Mouse (Mus musculus): ENCODE data around the gene Sult2b1. TPM values are rescaled to one million over a fixed set of nuclear protein-coding genes. Genes with fewer than 3 reads are reported as not detected.

Sult2b1 gene
- polyA plus RNA-seq (2015; fragmentation: Nextera tagmentation; extraction: Ambion mirVana) = 8.3 and 9.7 TPM in 2 replicates

DNA sequence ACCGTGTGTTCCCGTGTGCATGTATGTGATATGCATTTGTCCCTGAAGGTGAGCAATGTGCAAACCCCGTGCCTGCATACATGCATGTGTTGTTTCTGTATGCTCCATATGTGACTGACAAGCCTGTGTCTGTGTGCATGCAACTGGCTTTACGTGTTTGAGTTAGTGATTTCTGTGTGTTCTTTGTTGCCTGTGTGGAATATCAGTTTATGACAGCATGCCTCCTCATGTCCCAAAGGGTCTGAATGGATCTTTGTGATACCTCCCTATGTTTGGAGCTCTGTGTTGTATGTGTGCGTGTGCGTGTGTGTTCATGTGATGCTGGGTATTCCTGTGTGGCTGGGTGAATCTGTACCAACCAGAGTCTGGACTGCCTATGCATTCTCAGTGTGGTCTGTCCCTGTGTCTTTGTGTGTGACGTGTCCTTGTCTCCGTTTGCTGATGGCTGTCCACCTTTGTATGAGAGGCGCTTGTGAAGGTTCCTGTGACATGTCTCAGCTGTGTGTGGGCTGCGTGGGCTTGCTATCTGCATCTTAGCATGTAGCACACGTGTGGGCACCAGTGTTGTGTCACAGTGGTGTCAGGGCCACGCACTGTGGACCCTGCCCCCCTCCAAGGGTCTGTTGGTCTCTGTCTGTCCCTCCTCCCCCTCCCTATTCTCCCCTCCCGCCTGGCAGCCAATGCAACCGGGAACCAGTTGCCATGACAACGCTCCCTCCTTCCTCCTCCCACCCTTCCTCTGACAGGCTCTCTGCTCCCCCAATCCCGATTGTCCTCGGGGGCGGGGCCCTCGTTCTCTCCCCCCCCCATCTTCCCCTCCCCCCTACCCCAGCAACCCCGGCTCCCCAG, at the start of gene Sult2b1:
Gene Sult2b1, minus strand, starts transcription at position 146 of the 849 bp plus-strand sequence.
- peak within 1 kb of the TSS; percentile 96 for H3K4me3 ChIP-seq
- no peaks in the 10 kb centered on the region for H3K9me3 ChIP-seq
- H3K4me2 ChIP-seq = peak within 1 kb of the TSS; percentile 75
- H3K27me3 ChIP-seq (replicated peaks) = no peaks in the 10 kb centered on the region
- H3K9ac ChIP-seq = peak within 1 kb of the TSS; percentile 84
- peak within 1 kb of the TSS; percentile 95 for H3K27ac ChIP-seq
- 10% methylated on average over 20 of the region's 20 CpGs for WGBS
- H3K36me3 ChIP-seq (replicated peaks) = peaks cover 22% of the 10 kb centered on the region
- peak; percentile 70 for ATAC-seq (replicated peaks)
- H3K4me1 ChIP-seq = peaks cover 35% of the 10 kb centered on the region

DNA sequence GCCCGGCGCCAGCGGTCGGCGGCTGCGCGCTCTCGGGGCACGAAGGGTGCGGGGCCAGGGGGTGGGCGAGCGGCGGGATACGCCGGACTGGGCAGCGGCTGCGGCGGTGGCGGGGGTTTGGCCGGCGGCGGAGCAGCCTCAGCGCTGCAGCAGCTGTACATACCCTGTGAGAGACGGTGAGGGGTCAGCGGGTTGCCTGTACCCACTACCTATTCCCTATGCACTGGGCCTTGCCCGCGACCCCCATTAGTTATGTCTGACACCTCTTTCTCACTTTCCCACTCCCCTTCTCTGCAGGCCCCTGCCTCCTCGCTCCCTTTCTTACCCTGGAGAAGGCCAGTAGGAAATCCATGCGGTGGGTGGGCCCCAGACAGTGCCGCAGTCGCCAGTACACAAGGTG, 49.5 kb upstream of the Sult2b1 start:
- Histone ChIP-seq H3K4me1 (peaks cover 28% of the 10 kb centered on the region), H3K4me3 (peak overlapping the region; percentile 31), H3K9me3 (no peaks in the 10 kb centered on the region), H3K27me3 (replicated peaks) (peaks cover 47% of the 10 kb centered on the region), H3K4me2 (peak overlapping the region; percentile 42), H3K36me3 (replicated peaks) (no peaks in the 10 kb centered on the region; the same call in 1 of the 2 replicates), H3K27ac (no peak overlapping the region), H3K9ac (no peak overlapping the region)
- WGBS = 4% methylated on average over 29 of the region's 31 CpGs
- ATAC-seq (replicated peaks) = no peak

DNA sequence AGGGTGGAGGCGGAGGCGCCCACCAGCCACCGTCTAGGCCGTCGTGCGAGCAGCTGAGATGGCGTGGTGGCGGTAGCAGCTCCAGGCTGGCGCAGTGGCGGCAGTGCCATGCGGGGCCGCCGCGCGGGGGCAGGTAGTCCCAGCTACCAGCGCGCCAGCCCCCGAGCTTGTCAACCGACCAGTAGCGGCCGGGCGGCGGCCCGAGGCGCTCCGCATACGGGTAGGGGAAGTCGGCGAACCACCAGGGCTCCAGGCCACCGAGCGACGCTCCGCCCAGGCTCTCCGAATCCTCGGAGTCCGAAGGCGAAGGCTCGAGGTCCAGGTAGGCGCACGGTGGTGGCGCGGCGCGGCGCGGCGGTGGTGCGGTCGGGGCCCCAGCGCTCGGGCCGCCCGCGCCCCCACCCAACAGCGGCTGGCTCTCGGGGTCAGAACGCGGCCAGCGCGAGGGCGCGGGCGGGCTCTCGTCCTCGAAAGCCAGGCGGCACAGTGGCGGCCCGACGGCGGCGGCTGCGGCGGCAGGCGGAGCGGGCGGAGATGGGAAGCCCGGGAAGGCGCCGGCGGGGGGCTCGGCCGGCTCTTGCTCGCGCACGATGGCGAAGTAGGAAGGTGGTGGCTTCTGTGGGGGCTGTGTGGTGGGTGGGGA, 48.8 kb upstream of the Sult2b1 start:
- Histone ChIP-seq H3K27ac (no peak overlapping the region), H3K4me3 (peak overlapping the region; percentile 31), H3K9ac (no peak overlapping the region), H3K9me3 (no peaks in the 10 kb centered on the region), H3K4me2 (peak overlapping the region; percentile 42), H3K36me3 (replicated peaks) (no peaks in the 10 kb centered on the region; the same call in 1 of the 2 replicates), H3K4me1 (peaks cover 28% of the 10 kb centered on the region), H3K27me3 (replicated peaks) (peaks cover 44% of the 10 kb centered on the region)
- under 1% methylated on average over 76 of the region's 86 CpGs for WGBS
- ATAC-seq (replicated peaks) = no peak

DNA sequence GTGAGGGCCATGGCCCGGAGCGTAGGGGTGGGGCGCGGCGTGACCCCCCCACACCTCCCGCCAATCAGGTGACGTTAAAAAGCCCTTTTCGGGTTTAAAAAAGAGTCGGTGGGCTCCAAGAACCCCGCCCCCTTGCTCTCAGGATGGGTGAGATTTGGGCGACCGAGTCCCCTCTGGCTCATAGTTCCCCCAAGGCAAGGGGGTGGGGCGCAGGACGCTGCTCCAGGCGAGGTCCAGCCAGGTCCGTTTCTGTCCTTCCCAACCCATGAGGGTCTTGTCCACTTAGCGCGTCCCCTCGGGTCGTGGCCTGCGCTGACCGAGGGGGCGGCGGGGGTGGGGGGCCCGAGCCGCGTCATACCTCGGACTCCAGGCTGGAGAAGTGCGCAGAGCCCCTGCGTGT, 48.0 kb upstream of the Sult2b1 start:
- peaks cover 44% of the 10 kb centered on the region for H3K27me3 ChIP-seq (replicated peaks)
- peak overlapping the region; percentile 31 for H3K4me3 ChIP-seq
- H3K27ac ChIP-seq = no peak overlapping the region
- H3K4me1 ChIP-seq = peaks cover 28% of the 10 kb centered on the region
- peak overlapping the region; percentile 42 for H3K4me2 ChIP-seq
- H3K9ac ChIP-seq = no peak overlapping the region
- ATAC-seq (replicated peaks) = no peak
- H3K9me3 ChIP-seq = no peaks in the 10 kb centered on the region
- H3K36me3 ChIP-seq (replicated peaks) = peaks cover 7% of the 10 kb centered on the region; the same call in 1 of the 2 replicates
- WGBS = 12% methylated on average over 30 of the region's 30 CpGs

- WGBS = 12% methylated on average over 5 of the region's 5 CpGs
- Histone ChIP-seq H3K4me3 (peak overlapping the region; percentile 77), H3K4me1 (peaks cover 28% of the 10 kb centered on the region), H3K4me2 (peak overlapping the region; percentile 77), H3K9me3 (no peaks in the 10 kb centered on the region), H3K27ac (peak overlapping the region; percentile 90), H3K27me3 (replicated peaks) (peaks cover 44% of the 10 kb centered on the region), H3K9ac (peak overlapping the region; percentile 52), H3K36me3 (replicated peaks) (peaks cover 17% of the 10 kb centered on the region)
- ATAC-seq (replicated peaks) = peak; percentile 48
Observed at GRCm38 (mm10) chr7:45831128-45831525, 46.7 kb upstream of the Sult2b1 start.

DNA sequence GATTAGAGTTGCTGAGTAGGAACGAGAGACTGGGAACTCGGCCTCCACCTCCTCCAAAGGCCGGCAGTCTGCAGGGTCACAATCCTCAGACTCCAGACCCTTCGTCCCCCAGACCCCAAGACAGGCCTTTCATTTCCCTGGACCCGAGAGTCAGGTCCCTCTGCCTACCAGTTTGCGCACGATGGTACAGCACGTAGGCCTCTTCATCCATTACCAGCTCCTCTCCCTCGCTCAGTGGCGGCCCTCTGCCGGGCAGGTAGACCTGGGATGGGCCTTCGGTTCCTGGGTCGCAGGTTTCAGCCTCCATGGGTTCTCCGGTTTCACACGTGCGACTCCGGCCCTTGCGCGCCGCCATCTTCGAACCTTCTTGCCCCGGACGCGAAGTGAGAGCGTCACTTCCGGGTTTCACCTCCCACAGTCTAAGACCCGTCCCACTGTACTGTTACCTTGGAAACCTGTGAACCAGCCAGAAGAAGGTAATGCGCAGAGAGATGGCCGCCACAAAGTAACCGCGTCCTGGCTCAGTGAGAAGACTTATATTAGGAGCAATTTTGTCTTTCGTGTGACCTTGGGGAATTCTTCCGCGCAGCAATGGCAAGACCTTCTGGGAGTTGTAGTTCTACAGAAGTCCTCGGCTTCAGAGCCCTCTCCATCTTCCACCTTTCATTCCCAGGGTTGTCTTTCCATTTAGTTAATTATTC, 46.1 kb upstream of the Sult2b1 start, which contains the start of gene Grwd1:
Gene Grwd1, minus strand, starts transcription at position 518 of the 701 bp plus-strand sequence.
- H3K4me2 ChIP-seq = peak within 1 kb of the TSS; percentile 77
- H3K9me3 ChIP-seq = no peaks in the 10 kb centered on the region
- peak; percentile 94 for ATAC-seq (replicated peaks)
- H3K27me3 ChIP-seq (replicated peaks) = peaks cover 40% of the 10 kb centered on the region
- peak within 1 kb of the TSS; percentile 52 for H3K9ac ChIP-seq
- peak within 1 kb of the TSS; percentile 90 for H3K27ac ChIP-seq
- peak within 1 kb of the TSS; percentile 77 for H3K4me3 ChIP-seq
- peaks cover 28% of the 10 kb centered on the region for H3K4me1 ChIP-seq
- under 1% methylated on average over 35 of the region's 35 CpGs for WGBS
- H3K36me3 ChIP-seq (replicated peaks) = peaks cover 23% of the 10 kb centered on the region

- no peak overlapping the region for H3K4me2 ChIP-seq
- no peak overlapping the region for H3K27ac ChIP-seq
- no peak overlapping the region for H3K4me3 ChIP-seq
- no peak overlapping the region for H3K9ac ChIP-seq
- H3K36me3 ChIP-seq (replicated peaks) = peaks cover 32% of the 10 kb centered on the region
- 88% methylated on average over 7 of the region's 7 CpGs for WGBS
- H3K27me3 ChIP-seq (replicated peaks) = peaks cover under 1% of the 10 kb centered on the region
- peaks cover 17% of the 10 kb centered on the region for H3K4me1 ChIP-seq
- no peak for ATAC-seq (replicated peaks)
- no peaks in the 10 kb centered on the region for H3K9me3 ChIP-seq
Observed at GRCm38 (mm10) chr7:45826631-45827030, 42.2 kb upstream of the Sult2b1 start.

DNA sequence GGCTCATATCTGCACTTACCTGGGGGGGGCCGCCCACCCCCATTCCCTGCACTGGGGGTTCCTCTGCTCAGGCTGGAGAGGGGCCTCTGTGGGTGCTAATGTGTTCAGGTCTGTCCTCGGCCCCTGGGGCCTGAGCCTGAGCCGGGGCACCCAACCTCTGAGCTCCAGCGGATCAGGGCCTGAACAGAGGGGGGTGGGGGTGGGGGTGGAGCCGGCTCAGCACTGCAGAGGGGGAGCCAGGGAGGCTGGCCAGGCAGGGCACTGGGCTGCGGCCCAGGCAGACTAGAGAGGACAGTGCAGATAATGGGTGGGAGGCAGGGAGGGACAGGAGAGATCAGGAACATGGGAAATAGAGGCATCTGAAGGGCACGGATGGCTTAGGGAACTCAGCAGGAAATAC, 40.1 kb upstream of the Sult2b1 start, which contains the start of gene Kcnj14:
Gene Kcnj14, minus strand, starts transcription at position 185 of the 400 bp plus-strand sequence.
- Histone ChIP-seq H3K27ac (no peak within 1 kb of the TSS), H3K36me3 (replicated peaks) (peaks cover 32% of the 10 kb centered on the region), H3K9ac (no peak within 1 kb of the TSS), H3K27me3 (replicated peaks) (no peaks in the 10 kb centered on the region), H3K4me2 (no peak within 1 kb of the TSS), H3K4me1 (peaks cover 2% of the 10 kb centered on the region), H3K4me3 (no peak within 1 kb of the TSS), H3K9me3 (no peaks in the 10 kb centered on the region)
- no peak for ATAC-seq (replicated peaks)
- 69% methylated on average over 7 of the region's 7 CpGs for WGBS

DNA sequence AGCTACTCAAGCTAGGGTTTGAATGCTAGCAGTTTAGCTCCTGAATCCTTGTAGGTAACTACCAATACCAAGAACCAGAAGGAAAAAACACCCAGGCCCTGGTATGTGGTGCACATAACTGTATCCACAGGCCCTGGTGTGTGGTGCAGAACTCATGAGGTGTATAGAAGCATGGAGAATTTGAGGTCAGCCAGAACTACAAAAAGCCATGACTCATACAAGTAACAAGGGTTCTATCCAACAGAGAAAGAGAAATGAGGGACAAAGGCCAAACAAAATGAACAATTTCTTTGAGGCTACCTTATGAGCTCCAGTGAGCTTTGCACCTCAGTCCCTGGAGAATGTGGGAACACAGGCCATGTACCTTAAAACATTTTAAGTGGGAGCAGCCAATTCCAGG, 36.4 kb upstream of the Sult2b1 start:
- no peak overlapping the region for H3K27ac ChIP-seq
- no peaks in the 10 kb centered on the region for H3K27me3 ChIP-seq (replicated peaks)
- H3K4me1 ChIP-seq = peaks cover 3% of the 10 kb centered on the region; the same call in 1 of the 2 replicates
- no peaks in the 10 kb centered on the region for H3K9me3 ChIP-seq
- no peak overlapping the region for H3K4me3 ChIP-seq
- H3K4me2 ChIP-seq = no peak overlapping the region
- H3K9ac ChIP-seq = no peak overlapping the region
- peaks cover 12% of the 10 kb centered on the region; the same call in 1 of the 2 replicates for H3K36me3 ChIP-seq (replicated peaks)
- ATAC-seq (replicated peaks) = no peak

DNA sequence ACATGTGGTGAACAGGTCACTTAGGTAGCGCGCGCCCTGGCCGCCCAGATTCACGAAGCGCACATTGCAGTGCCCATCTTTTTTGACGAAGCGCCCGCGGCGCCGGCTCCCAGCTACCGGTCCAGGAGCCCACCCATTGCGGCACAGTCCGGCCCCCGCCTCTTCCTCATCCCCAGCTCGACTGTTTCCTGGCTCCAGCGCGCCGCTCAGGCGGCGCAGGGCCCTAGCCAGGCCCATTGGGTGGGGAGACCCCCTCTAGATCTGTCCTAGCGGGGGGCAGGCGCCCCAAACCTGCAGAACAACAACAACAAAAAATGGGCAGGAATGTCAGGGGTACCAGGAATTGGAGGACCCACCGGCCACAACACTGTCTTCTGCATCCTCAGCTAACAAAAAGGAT, 35.4 kb upstream of the Sult2b1 start:
- Histone ChIP-seq H3K4me2 (peak overlapping the region; percentile 9), H3K36me3 (replicated peaks) (0 out of 2 replicates have a peak, but pooled peaks cover 3% of the 10 kb centered on the region), H3K4me3 (no peak overlapping the region), H3K27ac (no peak overlapping the region), H3K27me3 (replicated peaks) (no peaks in the 10 kb centered on the region), H3K9me3 (no peaks in the 10 kb centered on the region), H3K4me1 (peaks cover 14% of the 10 kb centered on the region), H3K9ac (no peak overlapping the region)
- no peak for ATAC-seq (replicated peaks)
- 12% methylated on average over 25 of the region's 25 CpGs for WGBS

- ATAC-seq (replicated peaks) = no peak
- H3K4me3 ChIP-seq = no peak overlapping the region
- no peaks in the 10 kb centered on the region for H3K9me3 ChIP-seq
- H3K9ac ChIP-seq = no peak overlapping the region
- H3K27ac ChIP-seq = peak overlapping the region; percentile 82; the same call in 1 of the 2 replicates
- H3K4me1 ChIP-seq = peaks cover 33% of the 10 kb centered on the region
- 34% methylated on average over 2 of the region's 2 CpGs for WGBS
- H3K36me3 ChIP-seq (replicated peaks) = peaks cover 13% of the 10 kb centered on the region
- no peak overlapping the region for H3K4me2 ChIP-seq
- H3K27me3 ChIP-seq (replicated peaks) = no peaks in the 10 kb centered on the region
Observed at GRCm38 (mm10) chr7:45815984-45816351, 31.5 kb upstream of the Sult2b1 start.

Measured in midbrain, embryonic 15.5 days (tissue).